ENCODE assay signal across 50 mouse cellular contexts in the genomic region with DNA sequence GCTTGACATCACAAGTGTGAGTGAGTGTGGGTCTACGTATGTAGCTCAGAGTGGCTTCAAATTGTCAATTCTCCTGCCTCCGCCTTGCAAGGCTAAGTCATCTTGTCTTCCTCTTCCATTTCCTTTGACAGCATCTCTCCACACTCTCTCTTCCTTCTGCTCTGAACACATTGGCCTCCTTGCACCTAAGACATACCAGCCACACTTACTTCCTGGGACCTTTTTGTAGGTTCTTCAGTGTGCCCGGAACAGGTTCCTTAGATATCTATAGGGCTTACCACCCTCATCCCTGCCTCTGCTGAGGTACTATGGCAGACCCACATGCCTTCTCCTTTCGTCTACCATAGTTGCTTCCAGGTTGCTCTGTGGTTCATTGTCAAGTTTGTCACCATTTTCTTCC. TPM values are rescaled to one million over a fixed set of nuclear protein-coding genes. Genes with fewer than 3 reads are reported as not detected.
"Had no signal": no experiment of that assay in that cellular context is flagged by ENCODE, and none has a peak within 500 bp of the region (broad histone marks: within the 10 kb centered on the region; RNA-seq: fewer than 3 reads in every experiment).

No protein-coding gene starts in this region.

- H3K4me2 ChIP-seq: heart, embryonic 11.5 days; heart, embryonic 12.5 days; heart, embryonic 13.5 days; heart, embryonic 15.5 days; hindbrain, embryonic 12.5 days; hindbrain, embryonic 13.5 days; hindbrain, embryonic 14.5 days; hindbrain, embryonic 15.5 days; intestine, embryonic 15.5 days; kidney, embryonic 15.5 days had no signal

- H3K9ac ChIP-seq: heart, embryonic 12.5 days; heart, embryonic 13.5 days; heart, embryonic 15.5 days; hindbrain, embryonic 12.5 days; hindbrain, embryonic 13.5 days; hindbrain, embryonic 14.5 days; hindbrain, embryonic 15.5 days; intestine, embryonic 15.5 days; kidney, embryonic 15.5 days had no signal

- H3K27ac ChIP-seq: heart, embryonic 10.5 days; heart, embryonic 13.5 days; heart, embryonic 15.5 days; hindbrain, embryonic 10.5 days; hindbrain, embryonic 12.5 days; hindbrain, embryonic 13.5 days; hindbrain, embryonic 14.5 days; hindbrain, embryonic 15.5 days; hindbrain, postnatal 0 days; intestine, embryonic 15.5 days; kidney, embryonic 15.5 days; kidney, postnatal 0 days; layer of hippocampus, adult 2 months; left cerebral cortex, adult 2 months had no signal

- DNase-seq: heart, postnatal 10 days; heart, postnatal 14 days; heart, postnatal 36 days; heart, postnatal 4 days; kidney, adult 11 months; kidney, adult 18-20 months; kidney, adult 2 months; kidney, adult 8-10 months; kidney, adult 9 months; kidney, postnatal 10 days; kidney, postnatal 14 days; kidney, postnatal 25 days; kidney, postnatal 36 days; kidney, postnatal 4 days; layer of hippocampus, postnatal 36 days had no signal

- H3K4me3 ChIP-seq: heart, embryonic 10.5 days; heart, embryonic 12.5 days; heart, embryonic 13.5 days; heart, embryonic 15.5 days; hindbrain, embryonic 10.5 days; hindbrain, embryonic 12.5 days; hindbrain, embryonic 13.5 days; hindbrain, embryonic 15.5 days; intestine, embryonic 15.5 days; kidney, embryonic 15.5 days; layer of hippocampus, adult 2 months; left cerebral cortex, adult 2 months had no signal

- H3K9me3 ChIP-seq: heart, embryonic 10.5 days; heart, embryonic 12.5 days; heart, embryonic 13.5 days; heart, embryonic 15.5 days; hindbrain, embryonic 13.5 days; hindbrain, embryonic 15.5 days; intestine, embryonic 15.5 days; kidney, embryonic 15.5 days had no signal

- ATAC-seq: hindbrain, embryonic 16.5 days; hindbrain, postnatal 0 days; inflammation-experienced regulatory T-cells, adult 6 months; intestine, embryonic 15.5 days; intestine, postnatal 0 days had no signal

- H3K36me3 ChIP-seq: heart, embryonic 10.5 days; heart, embryonic 12.5 days; heart, embryonic 13.5 days; heart, embryonic 15.5 days; hindbrain, embryonic 10.5 days; hindbrain, embryonic 12.5 days; hindbrain, embryonic 13.5 days; hindbrain, embryonic 15.5 days; intestine, embryonic 15.5 days; kidney, embryonic 15.5 days had no signal

RNA-seq across cellular contexts. Expression of a gene that starts 16.6 kb away (rescaled TPM):
- total RNA-seq: heart, postnatal 14 days; heart, postnatal 4 days; hematopoietic stem cell, adult 5-6 weeks; hindbrain, postnatal 0 days; layer of hippocampus, adult 18-20 months; layer of hippocampus, adult 2 months; layer of hippocampus, adult 8-10 months; layer of hippocampus, postnatal 10 days; layer of hippocampus, postnatal 14 days; layer of hippocampus, postnatal 25 days; layer of hippocampus, postnatal 36 days; left cerebral cortex, adult 18-20 months; left cerebral cortex, adult 2 months; left cerebral cortex, adult 8-10 months had no signal
- polyA plus RNA-seq: heart, embryonic 14.5 days; hindbrain, embryonic 13.5 days; hindbrain, embryonic 14.5 days; hindbrain, embryonic 15.5 days had no signal

RNA-seq across cellular contexts. Expression of a gene that starts 38.6 kb away (rescaled TPM):
- total RNA-seq: heart, postnatal 10 days; heart, postnatal 14 days; heart, postnatal 25 days; heart, postnatal 36 days; heart, postnatal 4 days; hematopoietic stem cell, adult 5-6 weeks had no signal
- polyA plus RNA-seq: heart, embryonic 10.5 days; heart, embryonic 11.5 days; heart, embryonic 12.5 days; heart, embryonic 13.5 days; heart, embryonic 14.5 days; heart, embryonic 15.5 days; heart, embryonic 16.5 days; heart, postnatal 0 days; inflammation-experienced regulatory T-cells, adult 6 months; kidney, adult 2 months; kidney, embryonic 14.5 days; kidney, embryonic 16.5 days; kidney, postnatal 0 days had no signal

RNA-seq across cellular contexts. Expression of a gene that starts 47.9 kb away (rescaled TPM):
- total RNA-seq: heart, postnatal 10 days; hindbrain, postnatal 0 days; layer of hippocampus, adult 18-20 months; layer of hippocampus, adult 2 months; layer of hippocampus, adult 8-10 months; layer of hippocampus, postnatal 10 days; layer of hippocampus, postnatal 14 days; layer of hippocampus, postnatal 25 days; layer of hippocampus, postnatal 36 days; left cerebral cortex, adult 18-20 months; left cerebral cortex, adult 2 months; left cerebral cortex, adult 8-10 months had no signal
- polyA plus RNA-seq: heart, embryonic 10.5 days; heart, embryonic 11.5 days; heart, embryonic 12.5 days; heart, embryonic 14.5 days; heart, embryonic 15.5 days; heart, embryonic 16.5 days; heart, postnatal 0 days; hindbrain, embryonic 10.5 days; hindbrain, embryonic 11.5 days; hindbrain, embryonic 12.5 days; intestine, embryonic 14.5 days; intestine, embryonic 15.5 days; intestine, postnatal 0 days; kidney, embryonic 14.5 days; kidney, embryonic 15.5 days; kidney, postnatal 0 days had no signal
